Mouse (Mus musculus) small intestine, adult 2 months (tissue): ENCODE results near the gene Galk1.
A peak's percentile ranks its signal among the peaks of the same experiment; 100 is the strongest.

Source experiments
- CTCF ChIP-seq: fragments of 200-500 bp; IDR thresholded peaks from 2 replicates; pipeline ENCODE4 v1.5.1; 2012; ENCODE audit warnings: low read depth, mild to moderate bottlenecking, control low read depth, inconsistent platforms, low read length, moderate library complexity, mixed read lengths; ENCODE audit not compliant: insufficient replicate concordance, insufficient read length; ENCODE audit errors: extremely low read depth
- POLR2A ChIP-seq: fragments of 200-500 bp; IDR thresholded peaks from 2 replicates; pipeline ENCODE4 v1.6.1; 2012; ENCODE audit warnings: low read depth, mild to moderate bottlenecking, control low read depth, inconsistent platforms, low read length, moderate library complexity

DNA sequence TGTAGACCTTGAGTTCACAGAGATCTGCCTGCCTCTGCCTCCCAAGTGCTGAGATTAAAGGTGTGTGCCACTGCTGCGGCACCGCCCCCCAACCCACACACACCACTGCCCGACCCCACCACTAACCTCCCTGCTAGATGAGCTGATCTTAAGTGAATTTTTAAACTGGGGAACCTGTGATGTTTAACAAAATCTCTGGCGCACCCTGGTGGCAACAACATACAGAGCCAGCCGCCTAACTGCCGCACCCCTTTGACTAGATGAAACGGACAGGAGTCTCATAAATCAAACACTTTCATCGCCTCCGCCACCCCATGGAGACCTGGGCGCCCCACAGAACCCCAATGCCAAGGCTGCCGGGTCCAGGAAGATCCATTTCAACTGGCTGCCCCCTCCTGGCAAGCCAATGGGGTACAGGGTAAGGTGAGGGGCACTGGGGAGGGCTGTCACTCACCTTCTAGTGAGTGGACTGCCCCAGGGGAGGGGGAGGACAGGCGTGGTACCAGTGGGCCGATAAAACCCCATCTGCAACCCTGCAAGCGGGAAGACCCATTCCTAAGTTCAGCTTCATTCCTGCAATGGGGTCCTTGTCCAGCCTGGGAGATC, 12.9 kb downstream of the Galk1 start:
- TF ChIP-seq CTCF (peak; percentile 61; the same call in 1 of the 2 replicates), POLR2A (no peak)
